In genomic region chr1:188599134-188599533, GRCm38 (mm10) we compare ENCODE assay signal across 26 mouse cellular contexts.
"Had no signal": no experiment of that assay in that cellular context is flagged by ENCODE, and none has a peak within 500 bp of the region (broad histone marks: within the 10 kb centered on the region; RNA-seq: fewer than 3 reads in every experiment).

No protein-coding gene starts in this region.

- H3K27me3 ChIP-seq: heart, embryonic 12.5 days; hindbrain, embryonic 13.5 days; hindbrain, embryonic 15.5 days; kidney, embryonic 15.5 days; limb, embryonic 13.5 days; limb, embryonic 15.5 days; liver, embryonic 12.5 days had no signal

- H3K36me3 ChIP-seq: heart, embryonic 10.5 days; heart, embryonic 12.5 days; hindbrain, embryonic 13.5 days; hindbrain, embryonic 15.5 days; kidney, embryonic 15.5 days; limb, embryonic 13.5 days; limb, embryonic 15.5 days; liver, embryonic 12.5 days had no signal

- H3K9ac ChIP-seq: heart, embryonic 12.5 days; hindbrain, embryonic 13.5 days; hindbrain, embryonic 15.5 days; kidney, embryonic 15.5 days; limb, embryonic 13.5 days; limb, embryonic 15.5 days; liver, embryonic 12.5 days; liver, embryonic 14.5 days had no signal

- H3K4me3 ChIP-seq: heart, embryonic 10.5 days; heart, embryonic 12.5 days; hindbrain, embryonic 13.5 days; hindbrain, embryonic 15.5 days; kidney, embryonic 15.5 days; limb, embryonic 13.5 days; limb, embryonic 15.5 days; liver, embryonic 12.5 days had no signal

- H3K4me1 ChIP-seq: heart, embryonic 10.5 days; heart, embryonic 12.5 days; hindbrain, embryonic 13.5 days; hindbrain, embryonic 15.5 days; kidney, embryonic 15.5 days; limb, embryonic 13.5 days; limb, embryonic 15.5 days; liver, embryonic 12.5 days had no signal

- ATAC-seq: hindbrain, postnatal 0 days; intestine, embryonic 16.5 days; liver, embryonic 12.5 days had no signal

- H3K4me2 ChIP-seq: heart, embryonic 12.5 days; hindbrain, embryonic 13.5 days; hindbrain, embryonic 15.5 days; kidney, embryonic 15.5 days; limb, embryonic 13.5 days; limb, embryonic 15.5 days; liver, embryonic 12.5 days had no signal

- DNase-seq: gastrocnemius, postnatal 14 days; gastrocnemius, postnatal 36 days; heart, adult 18-20 months; heart, postnatal 14 days; heart, postnatal 36 days; kidney, adult 11 months; kidney, adult 2 months; kidney, adult 9 months; kidney, postnatal 14 days; kidney, postnatal 36 days; layer of hippocampus, adult 9-11 months; layer of hippocampus, postnatal 36 days; left cerebral cortex, postnatal 4 days; lung, adult 18-20 months had no signal

- H3K27ac ChIP-seq: heart, embryonic 10.5 days; hindbrain, embryonic 13.5 days; hindbrain, embryonic 15.5 days; hindbrain, postnatal 0 days; kidney, embryonic 15.5 days; kidney, postnatal 0 days; limb, embryonic 13.5 days; limb, embryonic 15.5 days; liver, embryonic 12.5 days; liver, embryonic 14.5 days had no signal

- H3K9me3 ChIP-seq: heart, embryonic 10.5 days; heart, embryonic 12.5 days; hindbrain, embryonic 15.5 days; kidney, embryonic 15.5 days; limb, embryonic 13.5 days; limb, embryonic 15.5 days; liver, embryonic 12.5 days had no signal
